Mouse (Mus musculus): ENCODE data around the gene Ngdn. TPM values are rescaled to one million over a fixed set of nuclear protein-coding genes. Genes with fewer than 3 reads are reported as not detected.

Ngdn gene
- polyA plus RNA-seq, 1 experiment from 2014 or later, result 87.2 TPM

GRCm38 (mm10) chr14:55020394-55020793 is 5.1 kb downstream of the Ngdn start:
- H3K4me2 ChIP-seq (ENCODE audit: low read depth, low read length), result no peak overlapping the region
- H3K9me3 ChIP-seq (ENCODE audit: control insufficient read depth, low read length), result no peaks in the 10 kb centered on the region
- H3K27me3 ChIP-seq (replicated peaks; ENCODE audit: control insufficient read depth, insufficient read depth, low read length), result no peaks in the 10 kb centered on the region
- ATAC-seq, result no peak
- H3K4me1 ChIP-seq (ENCODE audit: control insufficient read depth, insufficient read depth, low read length), result peaks cover 5% of the 10 kb centered on the region
- WGBS, result 77% methylated on average over 9 of the region's 9 CpGs
- H3K36me3 ChIP-seq (ENCODE audit: control insufficient read depth, insufficient read depth, low read length), result peaks cover 16% of the 10 kb centered on the region; the same call in 1 of the 2 replicates
- H3K4me3 ChIP-seq (ENCODE audit: low read length), result no peak overlapping the region
- no peak overlapping the region for H3K9ac ChIP-seq (ENCODE audit: low read depth, low read length)
- no peak overlapping the region for H3K27ac ChIP-seq (ENCODE audit: low read length)

GRCm38 (mm10) chr14:55023011-55023410 is 7.8 kb downstream of the Ngdn start:
- WGBS, result 87% methylated on average over 15 of the region's 15 CpGs
- Histone ChIP-seq H3K4me3 (ENCODE audit: low read length) (no peak overlapping the region), H3K4me1 (ENCODE audit: control insufficient read depth, insufficient read depth, low read length) (no peaks in the 10 kb centered on the region), H3K27me3 (replicated peaks; ENCODE audit: control insufficient read depth, insufficient read depth, low read length) (no peaks in the 10 kb centered on the region), H3K4me2 (ENCODE audit: low read depth, low read length) (no peak overlapping the region), H3K36me3 (ENCODE audit: control insufficient read depth, insufficient read depth, low read length) (peaks cover 16% of the 10 kb centered on the region; the same call in 1 of the 2 replicates), H3K9me3 (ENCODE audit: control insufficient read depth, low read length) (no peaks in the 10 kb centered on the region), H3K9ac (ENCODE audit: low read depth, low read length) (no peak overlapping the region), H3K27ac (ENCODE audit: low read length) (no peak overlapping the region)
- no peak for ATAC-seq

- Histone ChIP-seq H3K4me2 (ENCODE audit: low read depth, low read length) (no peak overlapping the region), H3K27me3 (replicated peaks; ENCODE audit: control insufficient read depth, insufficient read depth, low read length) (no peaks in the 10 kb centered on the region), H3K4me1 (ENCODE audit: control insufficient read depth, insufficient read depth, low read length) (0 out of 2 replicates have a peak, but pooled peaks cover 4% of the 10 kb centered on the region), H3K9me3 (ENCODE audit: control insufficient read depth, low read length) (no peaks in the 10 kb centered on the region), H3K36me3 (ENCODE audit: control insufficient read depth, insufficient read depth, low read length) (peaks cover 16% of the 10 kb centered on the region; the same call in 1 of the 2 replicates), H3K9ac (ENCODE audit: low read depth, low read length) (no peak overlapping the region), H3K4me3 (ENCODE audit: low read length) (no peak overlapping the region), H3K27ac (ENCODE audit: low read length) (no peak overlapping the region)
- 65% methylated on average over 7 of the region's 7 CpGs for WGBS
- 0 out of 2 replicates have a peak, but pooled peaks have one; percentile 10 for ATAC-seq
Measured at GRCm38 (mm10) chr14:55024236-55024635, 9.0 kb downstream of the Ngdn start.

- Histone ChIP-seq H3K4me1 (ENCODE audit: control insufficient read depth, insufficient read depth, low read length) (0 out of 2 replicates have a peak, but pooled peaks cover 4% of the 10 kb centered on the region), H3K27ac (ENCODE audit: low read length) (no peak overlapping the region), H3K27me3 (replicated peaks; ENCODE audit: control insufficient read depth, insufficient read depth, low read length) (no peaks in the 10 kb centered on the region), H3K9ac (ENCODE audit: low read depth, low read length) (no peak overlapping the region), H3K36me3 (ENCODE audit: control insufficient read depth, insufficient read depth, low read length) (peaks cover 16% of the 10 kb centered on the region; the same call in 1 of the 2 replicates), H3K4me3 (ENCODE audit: low read length) (no peak overlapping the region), H3K4me2 (ENCODE audit: low read depth, low read length) (no peak overlapping the region), H3K9me3 (ENCODE audit: control insufficient read depth, low read length) (no peaks in the 10 kb centered on the region)
- 84% methylated on average over 5 of the region's 5 CpGs for WGBS
- no peak for ATAC-seq
Measured at GRCm38 (mm10) chr14:55025527-55025926, 10.3 kb downstream of the Ngdn start.

- WGBS, result 16% methylated on average over 5 of the region's 5 CpGs
- H3K27ac ChIP-seq (ENCODE audit: low read length), result no peak overlapping the region
- no peaks in the 10 kb centered on the region for H3K9me3 ChIP-seq (ENCODE audit: control insufficient read depth, low read length)
Measured at GRCm38 (mm10) chr14:55027251-55027650, 12.0 kb downstream of the Ngdn start.

GRCm38 (mm10) chr14:55027653-55028052 is 12.4 kb downstream of the Ngdn start:
- no peak overlapping the region for H3K4me2 ChIP-seq (ENCODE audit: low read depth, low read length)
- no peaks in the 10 kb centered on the region for H3K9me3 ChIP-seq (ENCODE audit: control insufficient read depth, low read length)
- ATAC-seq, result no peak
- 0 out of 2 replicates have a peak, but pooled peaks cover 7% of the 10 kb centered on the region for H3K36me3 ChIP-seq (ENCODE audit: control insufficient read depth, insufficient read depth, low read length)
- H3K4me3 ChIP-seq (ENCODE audit: low read length), result no peak overlapping the region
- H3K4me1 ChIP-seq (ENCODE audit: control insufficient read depth, insufficient read depth, low read length), result 0 out of 2 replicates have a peak, but pooled peaks cover 4% of the 10 kb centered on the region
- no peak overlapping the region for H3K9ac ChIP-seq (ENCODE audit: low read depth, low read length)
- no peak overlapping the region for H3K27ac ChIP-seq (ENCODE audit: low read length)
- no peaks in the 10 kb centered on the region for H3K27me3 ChIP-seq (replicated peaks; ENCODE audit: control insufficient read depth, insufficient read depth, low read length)
- 40% methylated on average over 6 of the region's 6 CpGs for WGBS

More at GRCm38 (mm10) chr14:55027251-55027650, 12.0 kb downstream of the Ngdn start:
- no peak overlapping the region for H3K9ac ChIP-seq (ENCODE audit: low read depth, low read length)
- ATAC-seq, result no peak
- no peaks in the 10 kb centered on the region for H3K27me3 ChIP-seq (replicated peaks; ENCODE audit: control insufficient read depth, insufficient read depth, low read length)
- 0 out of 2 replicates have a peak, but pooled peaks cover 7% of the 10 kb centered on the region for H3K36me3 ChIP-seq (ENCODE audit: control insufficient read depth, insufficient read depth, low read length)
- H3K4me3 ChIP-seq (ENCODE audit: low read length), result no peak overlapping the region
- no peak overlapping the region for H3K4me2 ChIP-seq (ENCODE audit: low read depth, low read length)
- 0 out of 2 replicates have a peak, but pooled peaks cover 4% of the 10 kb centered on the region for H3K4me1 ChIP-seq (ENCODE audit: control insufficient read depth, insufficient read depth, low read length)

- 19% methylated on average over 5 of the region's 5 CpGs for WGBS
Measured at GRCm38 (mm10) chr14:55028333-55028835, 13.1 kb downstream of the Ngdn start.

GRCm38 (mm10) chr14:55029034-55029698 is 13.9 kb downstream of the Ngdn start:
- 0 out of 2 replicates have a peak, but pooled peaks cover 4% of the 10 kb centered on the region for H3K4me1 ChIP-seq (ENCODE audit: control insufficient read depth, insufficient read depth, low read length)
- H3K27ac ChIP-seq (ENCODE audit: low read length), result no peak overlapping the region
- H3K4me3 ChIP-seq (ENCODE audit: low read length), result no peak overlapping the region
- H3K9ac ChIP-seq (ENCODE audit: low read depth, low read length), result no peak overlapping the region
- no peaks in the 10 kb centered on the region for H3K27me3 ChIP-seq (replicated peaks; ENCODE audit: control insufficient read depth, insufficient read depth, low read length)
- 14% methylated on average over 11 of the region's 11 CpGs for WGBS
- H3K4me2 ChIP-seq (ENCODE audit: low read depth, low read length), result no peak overlapping the region
- ATAC-seq, result peak; percentile 17; the same call in 1 of the 2 replicates
- H3K9me3 ChIP-seq (ENCODE audit: control insufficient read depth, low read length), result no peaks in the 10 kb centered on the region
- H3K36me3 ChIP-seq (ENCODE audit: control insufficient read depth, insufficient read depth, low read length), result 0 out of 2 replicates have a peak, but pooled peaks cover 3% of the 10 kb centered on the region

More at GRCm38 (mm10) chr14:55028333-55028835, 13.1 kb downstream of the Ngdn start:
- no peaks in the 10 kb centered on the region for H3K9me3 ChIP-seq (ENCODE audit: control insufficient read depth, low read length)
- H3K4me3 ChIP-seq (ENCODE audit: low read length), result no peak overlapping the region
- H3K9ac ChIP-seq (ENCODE audit: low read depth, low read length), result no peak overlapping the region
- no peak overlapping the region for H3K27ac ChIP-seq (ENCODE audit: low read length)
- H3K4me2 ChIP-seq (ENCODE audit: low read depth, low read length), result no peak overlapping the region
- H3K4me1 ChIP-seq (ENCODE audit: control insufficient read depth, insufficient read depth, low read length), result 0 out of 2 replicates have a peak, but pooled peaks cover 4% of the 10 kb centered on the region
- H3K36me3 ChIP-seq (ENCODE audit: control insufficient read depth, insufficient read depth, low read length), result 0 out of 2 replicates have a peak, but pooled peaks cover 3% of the 10 kb centered on the region
- no peaks in the 10 kb centered on the region for H3K27me3 ChIP-seq (replicated peaks; ENCODE audit: control insufficient read depth, insufficient read depth, low read length)
- ATAC-seq, result no peak

- no peaks in the 10 kb centered on the region for H3K27me3 ChIP-seq (replicated peaks; ENCODE audit: control insufficient read depth, insufficient read depth, low read length)
- H3K9me3 ChIP-seq (ENCODE audit: control insufficient read depth, low read length), result no peaks in the 10 kb centered on the region
- H3K4me2 ChIP-seq (ENCODE audit: low read depth, low read length), result no peak overlapping the region
- WGBS, result 51% methylated on average over 19 of the region's 19 CpGs
- H3K4me1 ChIP-seq (ENCODE audit: control insufficient read depth, insufficient read depth, low read length), result 0 out of 2 replicates have a peak, but pooled peaks cover 4% of the 10 kb centered on the region
- no peak for ATAC-seq
- no peaks in the 10 kb centered on the region for H3K36me3 ChIP-seq (ENCODE audit: control insufficient read depth, insufficient read depth, low read length)
- no peak overlapping the region for H3K9ac ChIP-seq (ENCODE audit: low read depth, low read length)
- no peak overlapping the region for H3K4me3 ChIP-seq (ENCODE audit: low read length)
- H3K27ac ChIP-seq (ENCODE audit: low read length), result no peak overlapping the region
Measured at GRCm38 (mm10) chr14:55032695-55033225, 17.5 kb downstream of the Ngdn start.

All from intestine, embryonic 16.5 days (tissue).